Mouse (Mus musculus) hindbrain, embryonic 10.5 days (tissue): ENCODE results near the gene Rabl2. TPM values are rescaled to one million over a fixed set of nuclear protein-coding genes. Genes with fewer than 3 reads are reported as not detected.

Experiments
- DNase-seq: peaks from one replicate; pipeline ENCODE4 v3.0.0-alpha.2; 2017; ENCODE audit warnings: low spot score
- H3K27ac ChIP-seq: fragments of 300-500 bp; sonication (generic); 2 replicates; pipeline ENCODE4 v1.5.1; 2016; ENCODE audit warnings: mild to moderate bottlenecking, moderate library complexity
- H3K27me3 ChIP-seq: fragments of 300-500 bp; sonication (generic); 2 replicates; pipeline ENCODE4 v1.6.1; 2016; ENCODE audit warnings: mild to moderate bottlenecking; ENCODE audit not compliant: poor library complexity, insufficient read depth, severe bottlenecking
- H3K36me3 ChIP-seq: fragments of 300-500 bp; sonication (generic); 2 replicates; pipeline ENCODE4 v1.6.1; 2016; ENCODE audit warnings: mild to moderate bottlenecking, moderate library complexity
- H3K4me1 ChIP-seq: fragments of 300-500 bp; sonication (generic); replicated peaks from 2 replicates; pipeline ENCODE4 v1.6.1; 2016; ENCODE audit warnings: mild to moderate bottlenecking
- H3K4me3 ChIP-seq: fragments of 300-500 bp; sonication (generic); 2 replicates; pipeline ENCODE4 v1.5.1; 2016; ENCODE audit warnings: mild to moderate bottlenecking, moderate library complexity
- H3K9me3 ChIP-seq: fragments of 300-500 bp; sonication (generic); 2 replicates; pipeline ENCODE4 v1.6.1; 2016; ENCODE audit warnings: mild to moderate bottlenecking, moderate library complexity
- WGBS: fragments of 180-500 bp; shearing (Covaris S2); methylation state at CpG from one replicate; pipeline ENCODE4 v1.1.7; 2016; 5-methylcytosine and 5-hydroxymethylcytosine counted together
- polyA plus RNA-seq: library from polyadenylated mRNA; unstranded; fragments of >200 nt; fragmentation: Nextera tagmentation; extraction: Ambion mirVana; gene quantifications from 2 replicates; pipeline ENCODE4 v1.2.1, GENCODE M21; 2016

The Rabl2 gene
- polyA plus RNA-seq: 76.7 and 88.1 TPM in 2 replicates

DNA sequence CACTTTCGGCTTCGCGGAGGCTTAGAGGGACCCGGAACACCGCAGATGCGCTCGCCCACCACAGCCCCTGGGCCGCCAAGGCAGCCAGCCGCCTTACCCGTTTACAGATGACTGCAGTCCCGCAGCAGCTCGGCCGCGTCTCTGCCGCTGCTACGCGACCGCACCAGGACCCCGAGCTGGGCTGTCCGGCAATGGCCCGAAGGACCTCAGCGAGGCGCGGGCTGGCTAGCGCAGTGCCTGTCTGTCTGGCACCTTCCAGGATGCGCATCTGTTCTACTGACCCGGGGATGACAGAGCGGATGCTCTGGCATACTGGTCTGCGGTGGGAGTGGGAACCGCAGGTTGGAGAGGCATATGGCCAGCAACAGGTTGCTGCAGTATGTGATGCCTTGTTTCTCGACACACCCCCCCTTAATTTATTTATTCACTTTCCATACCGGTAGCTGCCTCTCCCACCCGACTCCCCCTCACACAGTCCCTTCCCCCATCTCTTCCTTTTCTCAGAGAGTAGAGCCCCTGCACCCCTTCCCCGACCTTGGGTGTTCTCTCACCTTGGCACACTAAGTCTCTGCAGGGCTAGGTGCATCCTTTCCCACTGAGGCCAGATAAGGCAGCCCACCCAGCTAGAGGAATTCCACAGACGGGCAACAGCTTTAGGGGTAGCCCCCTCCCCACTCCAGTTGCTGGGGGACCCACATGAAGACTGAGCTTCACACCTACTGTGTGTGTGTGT, at the start of gene Rabl2:
Gene Rabl2, minus strand, starts transcription at position 201 of the 733 bp plus-strand sequence.
- peaks cover 22% of the 10 kb centered on the region for H3K4me1 ChIP-seq
- DNase-seq: peak; percentile 95
- no peaks in the 10 kb centered on the region for H3K9me3 ChIP-seq
- H3K36me3 ChIP-seq: peaks cover 19% of the 10 kb centered on the region
- H3K27me3 ChIP-seq: no peaks in the 10 kb centered on the region
- H3K4me3 ChIP-seq: peak within 1 kb of the TSS; percentile 89
- peak within 1 kb of the TSS; percentile 88 for H3K27ac ChIP-seq
- WGBS: under 1% methylated on average over 35 of the region's 35 CpGs

DNA sequence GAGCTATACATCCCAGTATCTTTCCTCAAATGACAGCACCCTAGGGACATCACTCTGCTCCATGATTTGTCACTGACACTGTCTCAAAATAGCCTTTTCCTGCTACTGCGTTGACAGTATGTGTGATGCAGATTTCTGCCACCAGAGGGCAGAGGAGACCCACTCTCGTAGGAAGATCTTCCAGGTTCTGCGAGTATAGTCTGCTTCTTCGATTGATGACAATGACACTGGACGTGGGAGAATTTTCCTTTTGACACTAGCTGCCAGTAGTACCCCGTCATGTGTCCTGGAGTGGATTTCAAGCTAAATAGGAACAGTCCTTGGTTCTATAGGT, 31.9 kb upstream of the Rabl2 start:
- Histone ChIP-seq H3K36me3 (no peaks in the 10 kb centered on the region), H3K4me1 (no peaks in the 10 kb centered on the region), H3K4me3 (no peak overlapping the region), H3K27me3 (no peaks in the 10 kb centered on the region), H3K9me3 (0 out of 2 replicates have a peak, but pooled peaks cover 6% of the 10 kb centered on the region), H3K27ac (no peak overlapping the region)
- DNase-seq: peak; percentile 79
- 27% methylated on average over 6 of the region's 6 CpGs for WGBS

DNA sequence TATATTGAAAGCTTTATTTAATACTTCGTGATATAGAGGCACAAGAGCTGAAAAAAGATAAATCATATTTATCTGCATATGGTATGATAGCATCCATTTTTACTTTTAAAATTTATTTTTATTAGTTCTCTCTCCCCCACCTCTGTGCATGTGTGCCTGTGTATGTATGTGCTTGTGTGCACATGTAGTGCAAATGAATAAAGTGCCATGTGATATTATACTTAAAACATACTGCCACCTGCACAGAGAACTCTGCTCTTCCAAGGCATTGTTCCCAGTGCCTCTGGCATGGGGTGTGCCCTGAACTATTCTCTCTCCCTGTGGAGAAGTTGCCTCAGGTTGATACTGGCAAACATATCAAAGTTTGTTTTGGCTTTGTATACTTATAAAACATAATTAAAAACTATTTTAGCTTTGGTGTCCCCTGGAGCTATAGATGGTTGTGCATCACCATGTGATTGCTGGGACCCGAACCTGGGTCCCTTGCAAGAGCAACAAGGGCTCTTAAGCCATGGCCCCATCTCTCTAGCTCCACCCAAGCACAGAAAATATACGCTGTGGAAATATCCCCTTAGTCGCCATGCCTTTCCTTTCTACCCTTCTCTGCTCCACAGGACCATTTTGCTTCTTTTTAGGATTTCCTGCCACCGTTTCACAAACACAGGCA, 31.4 kb upstream of the Rabl2 start:
- no peak for DNase-seq
- no peaks in the 10 kb centered on the region for H3K36me3 ChIP-seq
- no peak overlapping the region for H3K27ac ChIP-seq
- no peaks in the 10 kb centered on the region for H3K4me1 ChIP-seq
- H3K4me3 ChIP-seq: no peak overlapping the region
- H3K27me3 ChIP-seq: no peaks in the 10 kb centered on the region
- H3K9me3 ChIP-seq: 0 out of 2 replicates have a peak, but pooled peaks cover 6% of the 10 kb centered on the region
- WGBS: 67% methylated on average over 5 of the region's 5 CpGs

DNA sequence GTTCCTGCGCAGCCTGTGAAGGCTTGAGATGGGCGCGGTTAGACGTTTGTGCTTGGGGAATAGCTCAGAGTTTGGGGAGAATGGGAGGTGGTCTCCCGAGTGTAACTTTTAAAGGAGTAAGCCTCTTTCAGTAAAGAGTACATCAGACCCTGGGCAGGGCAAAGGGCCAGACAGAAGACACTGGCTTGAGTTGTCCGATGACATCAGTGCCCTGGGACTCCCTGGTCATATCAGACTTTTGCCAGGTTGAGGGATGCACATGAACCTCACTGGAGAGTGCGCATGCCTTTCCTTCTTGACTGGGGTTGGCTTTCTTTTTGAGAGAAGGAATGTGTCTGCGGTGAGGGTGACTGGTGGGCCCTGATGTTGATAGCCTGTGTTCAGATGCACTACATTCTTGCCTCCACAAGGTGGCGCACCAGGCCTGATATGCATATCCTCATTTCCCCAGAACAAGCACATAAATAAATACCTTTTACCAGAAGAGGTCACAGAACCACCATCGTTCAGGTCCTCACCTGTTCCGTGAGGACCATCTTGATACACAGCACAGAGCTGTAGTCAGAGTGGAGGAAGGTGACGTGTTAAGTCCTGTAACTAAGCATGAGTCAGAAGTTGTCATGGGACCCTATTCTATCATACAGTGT, 30.7 kb upstream of the Rabl2 start:
- Histone ChIP-seq H3K4me1 (no peaks in the 10 kb centered on the region), H3K9me3 (0 out of 2 replicates have a peak, but pooled peaks cover 6% of the 10 kb centered on the region), H3K36me3 (no peaks in the 10 kb centered on the region), H3K27me3 (no peaks in the 10 kb centered on the region), H3K4me3 (no peak overlapping the region), H3K27ac (no peak overlapping the region)
- 79% methylated on average over 12 of the region's 12 CpGs for WGBS
- DNase-seq: peak; percentile 57

DNA sequence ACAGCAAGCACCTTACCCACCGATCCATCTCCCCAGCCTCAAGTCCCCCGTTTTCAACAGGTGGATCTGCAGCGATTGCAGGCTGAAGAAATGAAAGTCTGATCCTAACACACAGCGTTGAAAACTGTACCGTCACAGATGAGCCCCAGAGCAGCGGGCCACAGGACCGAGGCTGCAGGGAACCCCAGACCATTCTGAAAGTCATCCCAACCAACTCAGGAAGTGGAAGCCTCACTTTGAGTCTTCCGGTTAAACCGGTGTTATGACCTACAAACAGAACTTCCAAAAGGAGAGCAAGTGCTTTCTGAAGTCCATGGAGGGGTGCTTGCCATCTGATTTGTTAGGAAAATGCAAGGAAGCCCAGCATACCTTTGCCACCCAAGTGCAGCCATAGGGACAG, 16.2 kb upstream of the Rabl2 start:
- DNase-seq: no peak
- H3K4me3 ChIP-seq: no peak overlapping the region

DNA sequence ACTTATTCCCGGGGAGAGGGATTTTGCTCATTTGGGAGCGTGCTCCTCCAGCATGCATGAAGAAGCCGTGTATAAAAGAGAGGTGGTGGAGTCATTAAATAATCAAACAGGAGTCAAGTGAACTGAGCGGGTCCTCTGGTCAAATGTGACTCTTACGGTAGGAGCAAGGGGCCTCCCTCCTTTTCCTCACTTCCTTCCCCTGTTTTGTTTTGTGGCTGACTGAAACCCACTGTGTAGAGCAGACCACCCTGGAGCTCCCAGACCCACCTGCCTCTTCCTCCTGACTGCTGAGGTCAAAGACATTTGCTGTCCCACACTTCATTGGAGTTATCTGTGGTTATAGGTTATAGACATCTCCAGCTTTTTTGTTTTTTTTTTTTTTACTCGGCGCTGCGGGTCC, 15.8 kb upstream of the Rabl2 start:
- H3K27me3 ChIP-seq: no peaks in the 10 kb centered on the region
- no peak overlapping the region for H3K4me3 ChIP-seq
- DNase-seq: no peak
- H3K9me3 ChIP-seq: no peaks in the 10 kb centered on the region; the same call in 1 of the 2 replicates
- H3K36me3 ChIP-seq: no peaks in the 10 kb centered on the region
- H3K4me1 ChIP-seq: no peaks in the 10 kb centered on the region
- H3K27ac ChIP-seq: no peak overlapping the region
- 88% methylated on average over 8 of the region's 8 CpGs for WGBS

More for the DNA sequence above, 16.2 kb upstream of the Rabl2 start:
- H3K27me3 ChIP-seq: no peaks in the 10 kb centered on the region
- no peak overlapping the region for H3K27ac ChIP-seq
- no peaks in the 10 kb centered on the region for H3K36me3 ChIP-seq
- H3K9me3 ChIP-seq: no peaks in the 10 kb centered on the region; the same call in 1 of the 2 replicates
- H3K4me1 ChIP-seq: no peaks in the 10 kb centered on the region
- WGBS: 85% methylated on average over 9 of the region's 9 CpGs

DNA sequence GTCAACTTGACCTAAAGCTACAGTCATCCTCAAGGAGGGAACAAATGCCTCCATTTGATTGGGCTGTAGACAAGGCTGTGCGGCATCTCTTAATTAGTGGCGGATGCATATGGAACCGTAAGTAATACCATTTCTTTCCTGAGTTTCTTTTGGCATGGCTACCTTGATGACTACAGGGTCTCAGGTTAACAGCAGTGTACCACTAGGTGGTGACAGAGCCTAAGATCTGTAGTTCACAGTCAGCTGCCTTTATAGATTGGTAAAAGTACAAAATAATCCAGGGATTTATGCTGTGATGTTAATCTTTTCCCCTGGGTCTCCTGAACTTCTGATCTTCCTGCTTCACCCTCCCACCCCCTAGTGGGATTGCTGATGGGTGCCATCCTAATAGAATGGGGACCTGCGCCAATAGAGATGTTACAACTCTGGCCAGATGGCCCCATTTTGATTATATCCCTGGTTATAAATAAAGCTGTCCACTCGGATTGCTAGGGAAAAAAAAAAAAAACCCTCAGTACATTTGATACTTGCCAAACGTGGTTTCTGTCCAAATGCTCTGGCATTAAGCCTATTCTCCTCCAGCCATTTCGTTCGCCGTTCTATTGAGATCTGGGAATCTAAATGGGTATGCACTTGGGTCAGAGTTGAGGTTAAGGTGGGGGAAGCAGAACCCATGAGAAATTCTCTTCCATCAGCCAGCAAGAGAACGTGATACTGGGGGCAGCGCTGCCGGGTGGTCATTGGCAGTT, 14.3 kb upstream of the Rabl2 start:
- H3K36me3 ChIP-seq: no peaks in the 10 kb centered on the region
- H3K9me3 ChIP-seq: no peaks in the 10 kb centered on the region
- no peak overlapping the region for H3K27ac ChIP-seq
- H3K27me3 ChIP-seq: no peaks in the 10 kb centered on the region
- H3K4me3 ChIP-seq: no peak overlapping the region
- no peaks in the 10 kb centered on the region for H3K4me1 ChIP-seq
- DNase-seq: no peak
- WGBS: 83% methylated on average over 12 of the region's 12 CpGs

DNA sequence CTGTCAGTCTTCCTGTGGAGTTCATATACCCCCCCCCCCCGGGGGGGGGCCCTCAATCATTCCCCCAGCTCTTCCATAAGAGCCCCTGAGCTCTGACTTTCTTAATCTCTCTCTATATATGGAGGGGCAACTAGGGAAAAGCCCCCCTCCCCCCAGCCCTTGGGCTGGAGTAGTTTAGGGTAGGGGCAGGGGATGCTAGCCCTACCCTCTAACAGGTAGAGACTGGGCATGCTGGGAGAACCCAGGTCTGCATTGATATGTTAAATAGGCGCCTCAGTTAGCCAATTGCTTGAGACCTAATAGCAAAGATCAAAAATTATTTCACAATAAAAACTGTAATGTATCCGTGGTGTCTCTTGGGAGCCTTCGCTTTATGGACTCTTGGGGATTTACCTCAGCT, 825 bp upstream of the Rabl2 start:
- Histone ChIP-seq H3K4me1 (peaks cover 22% of the 10 kb centered on the region), H3K27me3 (no peaks in the 10 kb centered on the region), H3K27ac (peak overlapping the region; percentile 88), H3K9me3 (no peaks in the 10 kb centered on the region), H3K36me3 (peaks cover 13% of the 10 kb centered on the region), H3K4me3 (peak overlapping the region; percentile 89)
- WGBS: 45% methylated on average over 4 of the region's 4 CpGs
- no peak for DNase-seq

DNA sequence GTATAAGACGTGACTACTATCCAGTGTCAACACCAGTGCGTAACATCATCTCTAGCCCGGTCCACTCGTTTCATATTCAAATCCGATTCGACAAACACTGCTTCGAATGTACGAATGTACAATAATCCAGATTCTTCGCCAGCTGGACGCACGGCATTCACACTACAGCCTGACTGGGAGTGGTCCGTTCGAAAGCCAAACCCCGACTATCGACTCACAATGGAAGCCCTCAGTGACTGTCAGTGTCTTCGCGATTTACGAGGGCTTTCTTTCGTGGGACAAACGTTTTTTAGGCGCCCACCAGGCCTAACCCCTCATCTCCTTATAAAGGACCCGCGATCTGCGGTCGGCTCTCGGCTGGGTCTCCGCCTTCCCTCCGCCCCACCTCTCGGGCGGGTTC, 406 bp downstream of the Rabl2 start:
- Histone ChIP-seq H3K27me3 (no peaks in the 10 kb centered on the region), H3K36me3 (peaks cover 25% of the 10 kb centered on the region), H3K9me3 (no peaks in the 10 kb centered on the region), H3K27ac (peak overlapping the region; percentile 88), H3K4me1 (peaks cover 22% of the 10 kb centered on the region), H3K4me3 (peak overlapping the region; percentile 89)
- WGBS: 3% methylated on average over 30 of the region's 30 CpGs
- no peak for DNase-seq

DNA sequence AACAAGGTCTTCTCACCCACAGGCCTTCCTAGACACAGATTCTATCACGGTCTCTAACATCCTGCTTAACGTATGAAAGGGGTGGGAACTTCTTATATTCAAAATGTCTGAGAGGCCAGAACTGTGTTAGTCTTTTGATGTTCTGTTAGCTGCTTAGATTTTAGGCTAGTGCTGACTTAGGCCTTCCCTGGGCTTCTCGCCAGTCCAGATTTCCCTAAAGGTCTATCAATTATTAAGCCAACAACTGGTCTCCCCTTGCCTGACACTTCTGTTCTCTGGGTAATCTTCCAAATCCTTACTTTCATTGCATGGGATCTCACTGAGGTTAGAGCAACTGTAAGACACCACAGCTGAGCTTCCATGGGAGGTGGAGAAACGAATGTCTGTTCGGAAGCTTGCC, 2.6 kb downstream of the Rabl2 start:
- peaks cover 33% of the 10 kb centered on the region for H3K36me3 ChIP-seq
- H3K27ac ChIP-seq: no peak overlapping the region
- no peaks in the 10 kb centered on the region for H3K27me3 ChIP-seq
- DNase-seq: no peak
- 90% methylated on average over 5 of the region's 5 CpGs for WGBS
- peaks cover 22% of the 10 kb centered on the region for H3K4me1 ChIP-seq
- no peak overlapping the region for H3K4me3 ChIP-seq
- H3K9me3 ChIP-seq: no peaks in the 10 kb centered on the region

DNA sequence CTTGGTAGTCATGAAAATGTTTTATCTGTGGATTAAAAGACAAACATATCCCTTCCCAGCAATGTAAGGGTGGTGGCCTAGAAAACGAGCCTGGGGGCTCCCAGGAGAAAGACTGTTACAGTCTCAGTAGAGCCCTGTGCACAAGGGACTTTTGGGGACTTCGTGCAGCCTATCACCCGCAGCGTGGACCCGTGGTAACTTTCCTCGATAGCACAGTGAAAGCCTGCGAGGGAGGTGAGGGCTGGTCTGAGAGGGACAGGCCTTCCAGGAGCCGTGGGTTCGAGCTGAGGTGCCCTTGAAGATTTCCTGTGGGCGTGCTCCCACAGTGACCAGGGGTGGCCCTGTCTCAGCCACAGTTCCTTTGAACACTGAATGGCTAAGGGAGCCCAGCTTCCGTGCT, 6.1 kb downstream of the Rabl2 start:
- Histone ChIP-seq H3K27ac (no peak overlapping the region), H3K9me3 (no peaks in the 10 kb centered on the region), H3K4me1 (peaks cover 6% of the 10 kb centered on the region), H3K36me3 (peaks cover 56% of the 10 kb centered on the region), H3K27me3 (no peaks in the 10 kb centered on the region), H3K4me3 (no peak overlapping the region)
- DNase-seq: no peak
- WGBS: 89% methylated on average over 11 of the region's 11 CpGs

DNA sequence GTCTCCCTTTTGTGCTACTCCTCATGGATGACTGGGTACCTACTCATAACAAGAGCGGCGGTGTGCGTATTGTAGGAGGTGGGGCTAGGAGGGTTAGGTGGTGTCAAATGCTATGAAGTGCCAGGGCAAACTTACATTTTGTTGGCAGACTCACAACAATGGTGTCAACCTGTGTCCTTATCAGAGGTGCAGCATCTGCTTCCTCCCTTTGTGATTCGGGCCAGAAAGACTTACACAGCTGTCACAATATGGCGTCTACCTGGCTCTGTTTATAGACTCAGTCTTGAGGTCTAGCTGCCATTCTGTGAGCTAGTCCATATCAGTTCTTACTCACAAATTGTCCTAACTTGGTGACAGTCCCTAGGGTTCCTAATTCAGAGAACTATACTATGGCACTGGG, 6.6 kb downstream of the Rabl2 start:
- no peak overlapping the region for H3K4me3 ChIP-seq

More for the DNA sequence above, 6.6 kb downstream of the Rabl2 start:
- no peaks in the 10 kb centered on the region for H3K27me3 ChIP-seq
- 82% methylated on average over 5 of the region's 5 CpGs for WGBS
- DNase-seq: no peak
- 0 out of 2 replicates have a peak, but pooled peaks cover 1% of the 10 kb centered on the region for H3K4me1 ChIP-seq
- H3K36me3 ChIP-seq: peaks cover 56% of the 10 kb centered on the region
- no peaks in the 10 kb centered on the region for H3K9me3 ChIP-seq
- no peak overlapping the region for H3K27ac ChIP-seq
